Mouse (Mus musculus) testis, adult 2 months (tissue): ENCODE measurements around the gene Lkaaear1. TPM values are rescaled to one million over a fixed set of nuclear protein-coding genes. Genes with fewer than 3 reads are reported as not detected.
A peak's percentile ranks its signal among the peaks of the same experiment; 100 is the strongest.

Experiments used
- H3K27ac ChIP-seq: fragments of 200-500 bp; 2 replicates; pipeline ENCODE4 v1.5.1; 2012; ENCODE audit warnings: low read depth, low read length; ENCODE audit not compliant: control insufficient read depth, insufficient read depth
- H3K27me3 ChIP-seq: fragments of 200-500 bp; 2 replicates; pipeline ENCODE4 v1.6.1; 2012; ENCODE audit warnings: mild to moderate bottlenecking, low read length, moderate library complexity; ENCODE audit not compliant: control insufficient read depth, insufficient read depth
- H3K36me3 ChIP-seq: fragments of 200-500 bp; 2 replicates; pipeline ENCODE4 v1.6.1; 2012; ENCODE audit warnings: mild to moderate bottlenecking, low read length; ENCODE audit not compliant: control insufficient read depth, insufficient read depth
- H3K4me1 ChIP-seq: fragments of 200-500 bp; 2 replicates; pipeline ENCODE4 v1.6.1; 2012; ENCODE audit warnings: low read length; ENCODE audit not compliant: control insufficient read depth, insufficient read depth
- H3K4me3 ChIP-seq: fragments of 200-500 bp; 2 replicates; pipeline ENCODE4 v1.5.1; 2012; ENCODE audit warnings: low read depth, mild to moderate bottlenecking, low read length, moderate library complexity, mixed read lengths; ENCODE audit not compliant: control insufficient read depth
- CTCF ChIP-seq: fragments of 200-500 bp; IDR thresholded peaks from 2 replicates; pipeline ENCODE4 v1.5.1; 2012; ENCODE audit warnings: low read depth, mild to moderate bottlenecking, inconsistent platforms, low read length, moderate library complexity; ENCODE audit not compliant: control insufficient read depth, insufficient read depth, insufficient replicate concordance
- POLR2A ChIP-seq: fragments of 200-500 bp; IDR thresholded peaks from 2 replicates; pipeline ENCODE4 v1.6.1; 2012; ENCODE audit warnings: low read depth, mild to moderate bottlenecking, inconsistent platforms, low read length, moderate library complexity; ENCODE audit not compliant: control insufficient read depth
- polyA plus RNA-seq: library from polyadenylated mRNA; depleted of rRNA; stranded (reverse); fragments of >200 nt; gene quantifications from 2 replicates; pipeline ENCODE4 v1.2.3, GENCODE M21; 2012

Lkaaear1 gene
- polyA plus RNA-seq, 1 experiment, result 409 TPM

GRCm38 (mm10) chr2:181677096-181677754, 21.0 kb downstream of the Lkaaear1 start:
- Histone ChIP-seq H3K27ac (0 out of 2 replicates have a peak overlapping the region, but pooled peaks have one; percentile 15), H3K4me1 (peaks cover 20% of the 10 kb centered on the region), H3K4me3 (no peak overlapping the region; the same call in 1 of the 2 replicates), H3K36me3 (no peaks in the 10 kb centered on the region), H3K27me3 (no peaks in the 10 kb centered on the region)
- TF ChIP-seq CTCF, result no peak
- no peak for TF ChIP-seq POLR2A

GRCm38 (mm10) chr2:181676424-181676823, 21.8 kb downstream of the Lkaaear1 start:
- no peak for TF ChIP-seq POLR2A
- TF ChIP-seq CTCF, result no peak
- Histone ChIP-seq H3K4me1 (peaks cover 25% of the 10 kb centered on the region), H3K27ac (no peak overlapping the region), H3K27me3 (no peaks in the 10 kb centered on the region), H3K36me3 (no peaks in the 10 kb centered on the region), H3K4me3 (no peak overlapping the region)

GRCm38 (mm10) chr2:181675454-181675853, 22.8 kb downstream of the Lkaaear1 start:
- no peak for TF ChIP-seq CTCF
- TF ChIP-seq POLR2A, result peak; percentile 78
- H3K4me3 ChIP-seq, result peak overlapping the region; percentile 80
- no peaks in the 10 kb centered on the region for H3K36me3 ChIP-seq
- peak overlapping the region; percentile 94 for H3K27ac ChIP-seq
- no peaks in the 10 kb centered on the region for H3K27me3 ChIP-seq
- H3K4me1 ChIP-seq, result peaks cover 28% of the 10 kb centered on the region

- H3K27me3 ChIP-seq, result no peaks in the 10 kb centered on the region
- H3K4me1 ChIP-seq, result peaks cover 34% of the 10 kb centered on the region
- TF ChIP-seq CTCF, result no peak
- no peak for TF ChIP-seq POLR2A
- peak overlapping the region; percentile 94 for H3K27ac ChIP-seq
- peak overlapping the region; percentile 80 for H3K4me3 ChIP-seq
- H3K36me3 ChIP-seq, result no peaks in the 10 kb centered on the region
Observed at GRCm38 (mm10) chr2:181674934-181675333, 23.3 kb downstream of the Lkaaear1 start.

GRCm38 (mm10) chr2:181673501-181673900, 24.7 kb downstream of the Lkaaear1 start:
- no peak for TF ChIP-seq POLR2A
- no peak for TF ChIP-seq CTCF
- Histone ChIP-seq H3K4me1 (peaks cover 32% of the 10 kb centered on the region), H3K27ac (0 out of 2 replicates have a peak overlapping the region, but pooled peaks have one; percentile 18), H3K4me3 (no peak overlapping the region), H3K27me3 (no peaks in the 10 kb centered on the region), H3K36me3 (no peaks in the 10 kb centered on the region)

- no peaks in the 10 kb centered on the region for H3K27me3 ChIP-seq
- no peak overlapping the region for H3K27ac ChIP-seq
- peaks cover 32% of the 10 kb centered on the region for H3K4me1 ChIP-seq
- no peaks in the 10 kb centered on the region for H3K36me3 ChIP-seq
- peak overlapping the region; percentile 82 for H3K4me3 ChIP-seq
- TF ChIP-seq POLR2A (no peak), CTCF (no peak)
Observed at GRCm38 (mm10) chr2:181671984-181672383, 26.3 kb downstream of the Lkaaear1 start.

- peaks cover 32% of the 10 kb centered on the region for H3K4me1 ChIP-seq
Observed at GRCm38 (mm10) chr2:181671326-181671725, 26.9 kb downstream of the Lkaaear1 start, which contains the start of gene Sox18. Sox18 (minus strand) TSS chr2:181671640.

More at GRCm38 (mm10) chr2:181671326-181671725, 26.9 kb downstream of the Lkaaear1 start, which contains the start of gene Sox18:
- TF ChIP-seq POLR2A (no peak), CTCF (no peak)
- Histone ChIP-seq H3K27ac (no peak within 1 kb of the TSS), H3K27me3 (no peaks in the 10 kb centered on the region), H3K36me3 (no peaks in the 10 kb centered on the region), H3K4me3 (peak within 1 kb of the TSS; percentile 82)
